Mouse (Mus musculus): Measurements from ENCODE around the gene Trf.
"Not testable (repeated sequence)": the region's sequence is repeated elsewhere in the genome, so short reads cannot be mapped to it uniquely, and the experiment has no call there.

The Trf gene

GRCm38 (mm10) chr9:103224721-103225120 is 5.5 kb downstream of the Trf start:
- no peak for DNase-seq (ENCODE audit: low read depth, low spot score)

GRCm38 (mm10) chr9:103214281-103214680 is 16.0 kb downstream of the Trf start:
- DNase-seq (ENCODE audit: low read depth, low spot score), result no peak

DNA sequence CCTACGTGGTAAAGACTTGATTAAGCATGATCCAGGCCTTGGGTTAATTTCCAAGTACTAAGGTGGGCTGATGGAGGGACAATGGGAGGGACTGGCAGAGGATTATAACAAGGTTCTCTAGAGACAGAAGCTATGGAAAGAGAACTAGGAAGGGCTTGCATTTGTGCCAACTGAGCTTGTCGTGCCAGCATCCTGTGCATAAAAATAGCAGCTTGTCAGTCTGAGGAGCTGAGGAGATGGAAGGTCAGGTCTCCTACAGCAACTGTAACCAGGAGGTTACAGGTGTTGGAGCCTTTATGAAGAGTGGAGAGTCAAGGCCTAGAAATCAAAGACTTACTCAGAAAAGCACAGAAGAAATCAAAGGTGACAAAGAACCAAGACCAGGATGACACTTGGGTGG is 16.6 kb downstream of the Trf start:
- no peak for DNase-seq (ENCODE audit: low read depth, low spot score)

DNA sequence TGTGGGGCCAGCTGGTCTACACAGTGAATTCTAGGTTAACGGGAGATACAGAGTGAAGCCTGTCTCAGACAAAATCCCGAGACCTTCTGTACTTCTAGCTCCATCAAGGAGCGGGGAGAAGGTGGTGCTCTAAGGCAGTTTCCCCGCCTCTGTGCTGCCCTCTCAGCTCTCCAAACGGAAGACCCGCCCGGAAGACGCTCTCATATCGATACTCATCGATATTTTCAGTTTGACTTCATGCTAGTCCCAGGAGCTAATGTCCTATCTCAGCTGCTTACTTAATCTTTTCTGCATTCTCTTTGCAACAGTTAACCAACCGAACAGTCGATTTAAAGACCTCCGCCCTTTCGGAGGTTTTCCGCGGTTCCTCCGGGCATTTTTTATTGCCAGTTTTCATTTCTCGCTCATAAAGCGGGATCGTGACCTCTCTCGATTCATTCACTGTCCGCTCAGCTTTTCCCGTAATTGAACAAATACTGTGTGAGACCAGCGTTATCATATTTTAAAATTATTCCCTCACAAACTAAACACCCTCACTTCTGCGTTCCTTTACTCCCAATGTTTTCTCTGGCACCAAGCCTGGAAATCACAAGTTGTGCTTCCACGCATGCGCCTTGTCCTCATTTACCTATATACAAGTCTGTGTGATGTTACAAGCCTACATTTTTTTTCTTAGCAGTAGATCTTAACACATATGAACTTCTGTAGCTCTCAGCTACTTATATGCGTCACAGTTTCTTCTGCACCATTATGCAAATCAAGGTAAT is 17.4 kb downstream of the Trf start:
- DNase-seq (ENCODE audit: low read depth, low spot score), result no peak

DNA sequence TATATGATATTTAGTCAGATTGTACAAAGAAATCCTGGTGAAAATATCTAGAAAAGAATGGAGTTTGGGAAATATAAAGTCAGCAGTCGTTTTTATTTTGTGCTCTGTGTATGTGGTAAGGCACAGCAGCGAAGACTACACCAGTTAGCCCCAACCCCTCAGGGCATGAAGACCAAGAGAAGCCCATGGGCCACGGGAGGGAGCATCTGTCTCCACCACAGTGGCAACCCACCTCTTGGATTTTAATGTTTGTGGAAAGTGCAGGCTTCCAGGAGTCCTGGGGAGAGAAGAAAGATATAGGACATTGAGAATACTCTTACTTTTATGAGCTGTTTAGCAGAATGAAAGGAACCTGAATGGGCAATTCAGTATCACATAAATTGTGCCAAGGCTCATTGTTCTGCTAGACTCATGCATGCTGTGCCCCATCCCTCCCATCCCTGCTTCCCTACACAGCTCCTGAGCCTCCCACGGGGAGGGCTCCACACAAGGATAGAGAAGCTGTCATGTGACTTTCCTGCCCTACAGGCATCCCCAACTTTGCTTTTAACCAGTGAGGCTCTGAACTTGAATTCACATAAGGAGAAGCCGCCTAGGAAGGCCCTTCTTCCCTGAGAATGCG is 21.3 kb downstream of the Trf start:
- no peak for DNase-seq (ENCODE audit: low read depth, low spot score)

DNA sequence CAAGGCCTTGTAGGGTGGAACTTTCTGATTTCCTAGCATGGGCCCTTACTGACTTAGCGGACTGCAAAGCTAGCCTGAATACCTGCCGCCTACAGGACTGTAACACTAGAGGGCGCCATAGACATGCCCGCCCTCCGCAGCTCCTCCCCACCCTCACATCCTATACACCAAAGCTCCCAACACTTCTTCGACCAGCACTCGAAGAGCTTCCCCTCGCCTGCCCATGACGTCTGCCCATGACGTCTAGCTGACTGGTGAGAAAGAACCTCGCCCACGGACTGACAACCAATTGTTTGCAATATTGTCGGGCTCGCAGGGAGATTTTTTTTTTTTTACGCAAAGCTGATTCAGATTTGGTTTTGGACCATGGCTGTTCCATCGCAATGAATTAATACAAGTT is 22.4 kb downstream of the Trf start:
- DNase-seq (ENCODE audit: low read depth, low spot score), result peak; percentile 62

DNA sequence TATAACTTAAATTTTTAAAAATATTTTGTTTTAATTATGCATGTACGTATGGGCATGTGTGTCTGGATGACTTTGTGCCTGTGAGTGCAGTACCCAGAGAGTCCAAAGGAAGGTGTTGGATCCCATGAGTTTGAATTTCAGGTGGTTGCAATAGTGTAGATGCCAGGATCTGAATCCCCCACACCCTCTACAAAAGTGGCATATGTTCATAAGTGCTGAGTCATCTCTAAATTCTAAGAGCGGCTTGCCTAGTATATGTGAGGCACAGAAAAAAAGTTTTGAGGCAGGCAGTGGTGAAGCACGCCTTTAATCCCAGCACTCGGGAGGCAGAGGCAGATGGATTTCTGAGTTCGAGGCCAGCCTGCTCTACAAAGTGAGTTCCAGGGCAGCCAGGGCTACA is 24.5 kb downstream of the Trf start:
- no peak for DNase-seq (ENCODE audit: low read depth, low spot score)

DNA sequence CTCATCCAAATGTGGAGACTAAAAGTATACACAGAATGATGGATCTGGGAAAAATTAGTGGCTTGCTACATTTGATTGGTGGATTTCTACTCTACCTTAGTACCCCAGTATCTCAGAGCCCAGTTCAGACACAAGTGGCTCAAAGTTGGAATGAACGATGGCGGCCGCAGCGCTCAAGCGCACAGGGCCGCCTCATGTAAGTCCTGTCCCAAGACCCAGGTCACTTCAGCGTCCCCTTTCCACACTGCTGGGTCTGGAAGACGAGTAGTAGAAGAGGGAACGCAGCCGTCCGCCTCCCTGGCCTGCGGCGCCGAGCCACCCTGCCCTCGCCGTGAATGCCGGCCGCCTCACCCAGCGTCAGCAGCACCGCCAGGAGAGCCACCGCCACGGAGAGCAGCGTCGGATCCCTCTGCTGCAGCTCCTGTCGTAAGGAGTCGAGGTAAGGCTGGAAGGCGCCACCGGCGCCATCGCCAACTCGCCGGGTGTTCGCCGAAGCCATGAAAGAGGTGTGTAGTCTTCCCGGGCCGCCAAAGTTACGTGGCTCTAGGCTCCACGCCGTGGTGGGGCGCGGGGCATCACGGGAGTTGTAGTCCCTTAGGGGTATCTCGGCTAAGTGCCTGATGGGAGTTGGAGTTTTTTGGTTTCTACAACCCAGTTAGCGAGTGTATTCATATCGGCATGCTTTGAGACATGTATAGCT is 28.5 kb downstream of the Trf start, which contains the start of gene Srprb:
Srprb (minus strand) TSS at position 577 of the 700 bp plus-strand sequence.
- DNase-seq (ENCODE audit: low read depth, low spot score), result peak; percentile 84

DNA sequence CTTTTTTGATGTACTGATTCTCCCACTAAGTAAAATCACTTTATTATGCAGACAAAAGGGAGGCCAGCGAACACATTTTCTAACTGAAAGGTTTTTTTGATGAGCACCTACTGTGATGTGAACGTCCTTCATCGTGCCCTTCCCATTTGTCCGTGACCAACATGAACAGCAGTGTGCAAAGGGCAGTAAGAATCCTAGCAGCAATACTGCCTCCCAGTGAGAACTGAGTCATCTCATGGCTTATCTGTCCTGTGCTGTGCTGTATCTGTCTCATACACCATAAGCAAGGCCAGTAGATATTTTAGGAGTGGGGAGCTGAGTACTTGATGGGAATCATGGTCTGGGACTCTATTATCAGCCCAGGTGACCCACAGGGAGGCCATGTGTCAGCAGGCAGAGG is 41.8 kb downstream of the Trf start:
- DNase-seq (ENCODE audit: low read depth, low spot score), result no peak

DNA sequence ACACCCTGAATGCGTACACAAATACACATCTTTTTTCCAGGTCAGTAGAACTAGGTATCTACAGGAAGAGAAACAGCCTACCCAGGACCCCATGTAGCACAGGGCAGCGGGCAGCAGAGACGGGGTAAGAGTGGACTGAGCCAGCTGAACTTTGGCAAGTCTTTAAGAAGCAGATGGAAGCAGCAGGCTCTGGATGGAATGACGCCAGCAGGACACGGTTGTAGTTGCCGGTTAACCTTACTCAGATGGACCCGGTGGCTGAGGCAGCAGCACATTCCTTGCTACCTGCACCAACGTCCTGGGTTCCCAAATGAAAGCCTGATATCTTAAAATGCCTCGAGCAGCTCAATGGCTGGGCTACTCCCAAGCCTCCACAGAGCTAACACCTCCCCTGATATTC is 43.5 kb downstream of the Trf start:
- DNase-seq (ENCODE audit: low read depth, low spot score), result no peak

GRCm38 (mm10) chr9:103185946-103186345 is 44.3 kb downstream of the Trf start:
- DNase-seq (ENCODE audit: low read depth, low spot score), result no peak

- DNase-seq (ENCODE audit: low read depth, low spot score), result no peak
These were observed 45.4 kb downstream of the Trf start for GRCm38 (mm10) chr9:103184855-103185254.

- DNase-seq (ENCODE audit: low read depth, low spot score), result no peak
These were observed 48.4 kb downstream of the Trf start for GRCm38 (mm10) chr9:103181886-103182285.

DNA sequence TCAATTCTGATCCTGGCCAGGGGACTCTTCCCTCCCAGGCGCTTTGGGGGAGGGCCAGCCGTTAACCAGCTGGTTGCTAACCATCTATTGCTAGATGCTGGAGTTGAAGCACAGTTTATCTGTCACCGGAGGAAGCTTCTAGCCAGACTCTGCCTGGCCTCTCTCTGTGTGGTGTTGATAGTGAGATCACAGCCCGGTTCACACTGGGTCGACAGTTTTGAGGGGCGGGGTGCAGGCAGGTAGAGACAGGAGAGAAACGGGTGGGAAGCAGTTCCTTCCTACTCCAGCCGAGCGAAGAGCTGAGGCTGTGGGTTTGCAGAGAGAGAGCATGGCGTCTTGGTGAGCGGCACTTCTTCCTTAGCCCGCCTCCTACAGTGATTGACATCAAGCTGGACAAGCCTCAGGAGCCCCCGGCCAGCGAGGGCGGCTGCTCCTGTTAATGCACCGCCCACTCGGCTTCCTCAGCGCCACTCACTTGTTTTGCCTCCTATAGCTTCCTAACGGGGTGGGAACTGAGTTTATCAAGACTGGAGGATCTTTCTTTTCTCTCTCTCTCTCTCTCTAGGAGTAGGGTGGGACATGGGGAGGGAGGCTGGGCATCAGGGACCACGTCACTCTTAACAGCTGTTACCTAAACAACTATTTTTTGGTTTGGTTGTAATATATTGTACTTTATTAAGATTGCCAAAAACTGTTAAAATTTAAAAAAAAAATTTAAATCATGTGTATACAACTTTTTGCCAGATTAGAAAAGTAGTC is 49.3 kb downstream of the Trf start:
- DNase-seq (ENCODE audit: low read depth, low spot score), result peak; percentile 33

DNA sequence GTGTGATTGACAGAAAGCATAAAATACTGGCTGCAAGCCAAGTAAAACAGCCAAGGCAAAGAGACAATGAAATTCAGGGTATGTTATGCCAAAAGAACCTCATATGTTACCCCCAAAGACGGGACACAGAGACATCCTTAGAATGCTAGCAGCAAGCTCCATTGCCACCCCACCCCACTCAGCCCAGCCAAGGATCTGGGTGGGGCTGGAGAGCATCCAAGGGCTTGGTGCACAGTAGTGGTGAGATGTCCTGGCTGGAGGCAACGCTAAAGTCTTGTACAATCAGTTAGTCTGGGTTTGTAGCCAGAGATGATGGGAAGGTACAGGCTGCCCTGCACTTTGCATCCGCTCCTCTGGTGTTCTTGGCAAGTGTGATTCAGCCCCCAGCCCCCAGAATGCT is 49.9 kb downstream of the Trf start:
- no peak for DNase-seq (ENCODE audit: low read depth, low spot score)

DNA sequence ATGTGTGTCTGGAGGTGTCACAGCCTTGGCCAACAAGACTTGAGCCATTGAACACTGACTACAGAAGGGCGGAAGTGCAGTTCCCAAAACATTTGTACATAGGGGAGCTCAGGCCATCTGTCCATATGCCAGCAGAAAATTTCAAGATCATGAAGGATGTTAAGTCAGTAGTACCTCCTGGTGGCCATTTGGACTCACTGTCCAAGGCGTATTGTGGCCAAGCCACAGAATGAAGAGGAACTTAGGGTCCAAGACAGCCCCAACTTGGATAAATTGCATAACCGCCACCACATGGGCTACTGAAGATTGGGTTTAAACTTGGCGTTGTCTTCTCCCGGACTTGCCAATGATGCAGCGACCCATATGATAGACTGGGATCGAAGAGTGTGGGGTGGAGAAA is 54.6 kb downstream of the Trf start:
- no peak for DNase-seq (ENCODE audit: low read depth, low spot score)

DNA sequence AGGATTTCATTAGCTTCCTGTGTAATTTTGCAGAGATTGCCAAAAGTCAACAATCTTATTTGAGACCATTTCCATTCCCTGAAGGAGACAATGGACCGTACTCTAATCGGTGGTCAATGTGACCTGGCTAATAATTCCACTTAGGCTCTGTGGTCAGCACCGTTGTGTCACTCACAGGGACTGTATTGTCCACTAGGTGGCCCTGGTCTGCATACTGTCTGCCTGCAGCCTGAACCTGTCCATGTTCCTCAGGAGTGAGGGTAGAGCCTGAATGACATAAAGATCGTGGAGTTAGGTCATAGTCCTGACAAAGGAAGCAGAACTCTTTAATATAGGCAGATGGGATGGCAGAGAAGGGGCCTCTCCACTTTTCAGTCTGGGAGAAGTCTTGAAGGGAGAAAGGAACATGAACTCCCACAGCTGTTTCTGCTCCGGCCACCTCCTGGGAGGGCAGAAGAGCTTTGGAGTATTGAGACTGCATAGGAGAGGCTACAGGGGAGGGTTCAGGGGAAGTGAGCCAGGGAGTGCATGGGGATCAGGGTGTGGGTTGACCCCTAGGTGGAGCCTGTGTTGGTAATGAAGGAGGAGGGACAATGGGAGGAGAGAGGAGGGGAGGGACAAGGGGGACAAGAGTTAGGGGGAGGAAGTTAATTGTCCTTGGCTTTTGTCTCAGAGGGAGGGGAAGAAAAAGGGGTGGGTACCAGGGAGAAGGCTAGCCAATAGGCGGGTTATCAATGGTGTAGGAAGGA is 55.3 kb downstream of the Trf start:
- no peak for DNase-seq (ENCODE audit: low read depth, low spot score)

DNA sequence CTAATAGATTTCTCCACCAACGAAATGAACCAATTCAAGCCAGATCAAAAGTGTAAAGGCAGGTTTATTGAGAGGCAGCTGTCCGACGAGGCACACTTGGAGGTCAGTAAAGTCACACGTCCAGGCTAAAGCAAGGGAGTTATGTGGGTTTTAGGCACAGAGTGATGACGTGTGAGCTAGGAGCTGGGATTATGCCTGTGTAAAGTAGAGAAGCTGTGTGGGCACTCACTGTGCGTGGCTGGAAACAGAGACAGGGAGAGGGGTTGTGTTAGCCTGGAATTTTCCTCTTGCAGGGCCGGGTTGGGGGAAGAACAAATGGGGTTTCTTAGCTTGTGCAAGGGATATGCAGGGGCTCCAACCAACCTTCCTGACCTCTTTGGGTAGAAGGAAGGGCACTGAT is 61.5 kb downstream of the Trf start:
- DNase-seq (ENCODE audit: low read depth, low spot score), result no peak

- no peak for DNase-seq (ENCODE audit: low read depth, low spot score)
These were observed 62.2 kb downstream of the Trf start for GRCm38 (mm10) chr9:103168046-103168445.

GRCm38 (mm10) chr9:103163806-103164205 is 66.4 kb downstream of the Trf start:
- DNase-seq (ENCODE audit: low read depth, low spot score), result no peak

DNA sequence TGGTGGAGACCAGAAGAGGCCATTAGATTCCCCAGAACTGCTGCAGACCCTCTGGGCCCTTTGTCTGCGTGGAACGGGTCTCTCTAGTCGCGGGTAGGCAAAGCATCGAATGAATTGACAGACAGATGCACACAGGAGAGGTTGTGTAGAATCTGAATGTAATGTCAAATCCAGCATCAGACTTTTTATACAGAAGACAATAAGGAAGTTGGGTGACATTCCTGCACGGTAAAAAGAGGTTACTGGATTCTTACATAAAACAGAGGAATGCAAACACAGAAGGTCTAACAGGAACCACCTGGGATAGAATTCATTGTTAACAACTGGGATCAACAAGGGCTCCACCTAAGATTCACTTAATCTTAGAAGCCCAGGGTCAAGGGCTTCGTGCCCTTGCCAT is 75.1 kb downstream of the Trf start:
- not testable (repeated sequence) for DNase-seq (ENCODE audit: low read depth, low spot score)
